Mouse (Mus musculus) heart, adult 11 months (tissue): Measurements from ENCODE around the gene Elmo1.

Source experiments
- DNase-seq: peaks from one replicate; pipeline ENCODE4 v3.0.0; 2022

Gene Elmo1

DNA sequence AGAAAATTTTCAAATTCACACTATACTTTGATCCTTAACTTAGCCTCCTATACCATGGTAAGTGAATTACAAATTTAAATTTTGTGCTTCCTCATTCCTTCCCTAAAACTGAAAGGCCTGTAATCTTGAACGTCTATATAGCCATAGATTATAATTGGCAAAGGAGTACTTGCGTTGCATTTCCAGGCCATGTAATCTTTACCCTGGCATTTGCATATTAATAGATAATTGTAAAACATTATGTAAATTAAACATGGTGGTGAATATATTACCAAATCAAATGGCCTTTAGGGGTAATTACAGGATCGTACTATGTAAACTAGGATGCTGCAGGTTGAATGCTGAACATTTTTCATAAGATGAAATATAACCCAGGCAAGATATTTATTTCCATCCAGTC is 314.1 kb downstream of the Elmo1 start:
- DNase-seq = no peak

GRCm38 (mm10) chr13:20406470-20407213 is 316.2 kb downstream of the Elmo1 start:
- DNase-seq = peak; percentile 10

DNA sequence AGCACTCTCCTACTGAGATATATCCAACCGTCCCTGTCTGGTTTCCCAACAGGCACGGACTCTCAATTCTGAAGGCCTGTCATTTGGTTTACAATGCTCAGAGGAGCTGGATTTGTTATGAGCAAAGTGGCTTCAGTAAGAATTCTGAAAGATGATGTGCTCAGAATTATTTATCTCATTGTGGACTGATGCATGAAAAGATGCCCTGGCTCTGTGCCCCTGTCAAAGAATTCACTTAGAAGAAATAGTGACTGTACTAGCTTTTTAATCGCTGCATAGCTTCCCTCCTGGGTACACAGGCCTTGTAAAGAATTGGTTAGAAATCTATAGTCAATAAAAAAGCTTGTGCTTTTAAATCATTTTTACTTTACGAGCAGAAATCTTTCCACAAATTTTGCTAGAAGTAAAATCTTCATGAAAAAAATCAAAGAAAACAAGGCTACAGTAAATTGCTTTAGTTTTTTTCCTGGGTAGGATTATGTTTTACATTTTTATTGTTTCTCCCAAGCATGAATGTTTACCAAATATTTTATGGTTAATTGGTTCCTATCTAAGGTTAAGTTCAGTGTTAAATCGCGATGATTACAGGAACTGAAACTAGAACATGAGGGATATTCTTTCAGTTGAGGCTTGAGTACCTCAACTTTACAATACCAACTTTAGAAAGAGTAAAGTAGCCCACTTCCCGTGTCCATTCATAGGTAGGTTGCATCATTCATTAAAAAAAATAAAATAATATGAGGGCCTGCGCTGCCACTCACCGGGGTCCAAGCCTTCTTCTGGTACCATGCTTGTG is 320.1 kb downstream of the Elmo1 start:
- no peak for DNase-seq

DNA sequence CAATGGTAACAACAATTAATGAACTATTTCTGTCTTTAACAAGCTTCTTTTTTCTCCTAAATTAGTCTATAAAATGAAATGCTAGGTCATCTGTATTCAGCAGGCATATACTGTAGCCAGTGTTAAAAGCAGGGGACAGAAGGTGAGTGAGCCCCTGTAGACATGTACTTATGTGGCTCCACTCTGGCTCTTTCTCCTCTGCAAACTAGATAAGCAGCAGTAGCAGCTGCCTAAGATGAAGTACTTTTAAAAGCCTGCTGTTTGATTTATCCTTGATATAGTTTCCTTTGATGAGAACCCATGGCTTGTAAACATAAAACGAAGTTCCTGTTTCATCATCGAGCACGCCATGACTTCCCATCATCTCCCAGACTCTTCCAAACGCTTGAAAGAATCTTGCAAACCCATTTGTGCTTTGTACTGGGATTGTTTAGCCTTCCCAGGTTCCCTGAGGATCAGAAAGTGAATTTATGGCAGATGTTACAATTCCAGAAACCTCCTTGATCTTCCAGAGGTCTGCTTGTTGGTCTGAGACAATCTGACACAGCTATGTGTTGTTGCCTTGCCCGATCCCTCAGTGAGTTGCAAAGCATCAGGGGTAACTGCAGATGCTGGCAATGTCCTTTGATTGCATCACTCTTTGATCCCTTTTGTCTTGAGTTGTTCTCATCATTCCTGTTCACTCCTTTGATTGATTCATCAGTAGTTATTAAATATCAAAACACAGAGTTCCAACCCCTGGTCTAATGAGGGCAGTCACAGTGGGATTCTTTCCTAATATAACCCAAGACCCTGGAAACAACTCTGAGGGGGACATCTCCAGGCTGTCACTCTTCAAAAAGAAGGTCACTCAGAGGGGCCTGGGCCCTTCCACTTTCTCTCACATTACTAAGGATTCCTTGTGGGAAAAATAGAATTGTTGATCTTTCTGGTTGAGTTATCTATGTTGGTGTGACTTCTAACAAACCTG is 326.6 kb downstream of the Elmo1 start:
- DNase-seq = no peak

DNA sequence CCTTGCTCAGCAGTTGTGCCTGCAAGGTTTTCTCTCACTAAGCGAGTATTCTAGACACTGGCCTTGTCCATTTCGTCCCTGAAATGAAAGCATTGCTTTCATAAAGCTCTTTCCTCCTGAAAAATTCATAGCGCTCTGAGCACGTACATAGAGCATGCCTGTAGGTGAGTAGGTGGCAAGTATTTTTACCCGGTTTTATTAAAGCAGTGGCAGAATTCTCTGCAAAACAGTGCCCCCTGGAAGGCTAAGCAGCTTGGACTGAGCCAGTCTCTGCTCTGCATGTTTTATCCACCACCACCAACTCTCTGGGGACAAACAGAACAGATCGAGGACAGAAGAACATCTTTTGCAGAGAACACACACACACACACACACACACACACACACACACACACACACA is 340.6 kb downstream of the Elmo1 start:
- no peak for DNase-seq

GRCm38 (mm10) chr13:20433221-20433858 is 342.9 kb downstream of the Elmo1 start:
- DNase-seq = peak; percentile 90

DNA sequence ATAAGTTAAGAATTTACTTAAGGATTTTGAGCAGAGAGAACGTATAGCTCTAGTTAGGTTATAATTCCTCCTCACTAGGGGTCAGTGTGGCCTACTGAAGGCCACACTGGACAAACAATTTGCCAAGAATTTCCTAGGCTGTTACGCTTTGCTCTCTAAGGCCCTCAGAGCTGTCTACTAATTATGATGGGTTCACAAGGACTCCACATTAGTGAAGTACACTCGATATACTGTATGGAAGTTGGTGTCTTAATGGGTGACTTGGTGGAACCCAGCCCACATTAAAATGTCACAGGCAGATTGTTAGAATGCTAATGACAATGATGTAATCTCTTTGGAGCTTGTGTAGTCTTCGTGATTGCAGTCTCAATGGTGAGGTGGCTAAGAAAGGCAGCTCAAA is 343.7 kb downstream of the Elmo1 start:
- DNase-seq = no peak

DNA sequence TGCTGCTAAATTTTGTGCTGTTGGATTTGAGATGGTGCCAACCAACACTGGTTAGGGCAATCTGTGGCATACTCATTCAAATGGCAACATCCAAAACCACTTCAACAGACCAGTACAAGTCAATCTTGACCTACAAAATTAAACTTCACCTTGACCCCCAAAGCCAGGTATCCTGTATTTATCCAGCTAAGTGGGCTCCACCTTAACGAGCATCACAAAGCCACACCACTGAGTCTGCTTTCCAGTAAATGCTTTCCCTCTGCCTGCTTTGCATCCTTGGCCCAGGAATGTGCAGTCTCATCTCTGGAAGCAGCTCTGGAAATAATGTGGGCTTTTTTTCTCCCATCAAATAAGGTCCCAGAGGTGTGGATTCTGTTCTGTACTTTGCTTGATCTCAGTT is 349.1 kb downstream of the Elmo1 start:
- DNase-seq = no peak

DNA sequence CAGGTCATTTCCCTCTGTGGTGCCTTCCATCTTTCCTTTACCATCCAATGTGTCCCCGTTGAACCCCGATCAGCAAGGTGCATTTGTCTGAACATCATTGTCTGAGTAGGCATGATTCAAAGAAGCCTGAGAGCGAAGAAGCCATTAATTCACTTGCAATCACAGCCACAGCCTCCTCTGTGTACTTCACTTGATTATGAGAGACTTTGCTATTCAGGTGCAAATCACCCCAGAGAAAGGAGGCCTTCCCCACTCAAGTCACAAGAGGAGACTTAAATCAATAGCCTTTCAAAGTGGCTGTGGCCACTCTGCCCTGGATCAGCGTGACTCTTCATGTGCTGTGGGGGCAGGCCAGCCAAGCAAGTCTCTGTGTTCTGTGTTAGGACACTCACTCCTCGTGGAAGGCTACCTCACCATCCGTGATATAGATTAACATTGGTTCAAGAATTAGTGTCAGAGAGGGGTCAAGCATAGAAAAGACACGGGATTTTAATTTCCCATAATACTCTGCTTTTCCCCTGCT is 360.5 kb downstream of the Elmo1 start:
- no peak for DNase-seq

GRCm38 (mm10) chr13:20454357-20454756 is 364.0 kb downstream of the Elmo1 start:
- DNase-seq = no peak

- DNase-seq = no peak
Measured at GRCm38 (mm10) chr13:20460096-20460495, 369.7 kb downstream of the Elmo1 start.

DNA sequence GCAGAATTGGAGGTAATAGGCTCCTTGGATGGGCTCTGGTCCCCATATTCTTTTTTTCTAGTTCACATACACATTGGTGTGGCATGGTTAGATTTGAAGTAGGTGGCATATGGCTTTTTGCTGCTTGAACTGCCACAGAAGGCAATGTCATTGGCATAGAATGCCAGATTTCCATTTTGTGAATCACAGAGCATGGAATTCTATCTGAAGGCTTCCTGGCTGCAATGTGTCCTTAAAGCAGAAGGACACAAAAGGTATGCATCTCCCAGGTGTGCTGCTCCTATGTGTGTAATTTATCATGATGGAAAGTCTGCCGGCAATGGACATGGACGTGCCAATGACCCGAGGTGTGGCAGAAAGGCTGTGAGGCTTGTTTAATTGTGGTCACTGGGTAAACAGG is 371.2 kb downstream of the Elmo1 start:
- DNase-seq = no peak

DNA sequence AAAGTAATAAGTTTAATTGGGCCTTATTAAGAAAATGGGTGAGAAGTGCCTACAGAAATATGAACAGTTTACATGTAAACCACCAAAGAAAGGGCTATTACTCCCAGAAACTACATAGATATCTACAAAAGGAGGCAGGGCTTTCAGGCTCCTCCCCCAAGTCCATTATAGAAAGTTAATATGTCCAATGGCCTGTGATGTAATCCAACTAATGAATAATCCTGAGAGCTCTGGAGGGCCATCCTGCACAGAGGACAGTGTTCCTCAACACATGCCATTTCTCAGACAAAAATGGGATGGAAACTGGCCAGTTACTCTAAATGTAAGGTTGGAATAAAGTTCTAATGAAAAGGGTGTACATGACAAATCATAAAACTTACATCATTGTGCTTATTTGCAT is 373.8 kb downstream of the Elmo1 start:
- no peak for DNase-seq

GRCm38 (mm10) chr13:20467381-20467780 is 377.0 kb downstream of the Elmo1 start:
- peak; percentile 13 for DNase-seq

GRCm38 (mm10) chr13:20471732-20472131 is 381.3 kb downstream of the Elmo1 start:
- DNase-seq = peak; percentile 89

GRCm38 (mm10) chr13:20472301-20472831 is 382.0 kb downstream of the Elmo1 start:
- peak; percentile 68 for DNase-seq

- DNase-seq = peak; percentile 58
Measured at GRCm38 (mm10) chr13:20472891-20473539, 382.6 kb downstream of the Elmo1 start.

DNA sequence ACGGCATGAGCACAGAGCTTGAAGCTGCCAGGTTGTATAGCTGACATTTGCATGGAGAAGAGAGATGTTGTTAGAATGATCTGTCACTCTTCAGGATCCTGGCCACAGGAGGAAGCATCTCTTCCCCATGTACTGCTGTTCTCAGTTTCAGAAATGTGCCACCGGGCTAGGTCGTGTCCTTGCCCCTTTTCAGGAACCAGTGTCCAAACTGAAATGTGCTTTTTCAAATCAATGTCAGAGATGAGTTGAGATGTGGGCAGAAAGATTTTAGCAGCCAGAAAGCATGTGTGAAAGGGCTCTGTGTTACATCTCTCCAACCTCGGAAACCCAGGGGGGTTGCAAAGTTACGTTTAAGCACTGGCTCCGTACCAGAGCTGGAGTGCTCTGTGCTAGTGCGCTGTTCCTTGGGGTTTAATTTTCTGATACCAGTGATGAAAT is 383.3 kb downstream of the Elmo1 start:
- peak; percentile 79 for DNase-seq

DNA sequence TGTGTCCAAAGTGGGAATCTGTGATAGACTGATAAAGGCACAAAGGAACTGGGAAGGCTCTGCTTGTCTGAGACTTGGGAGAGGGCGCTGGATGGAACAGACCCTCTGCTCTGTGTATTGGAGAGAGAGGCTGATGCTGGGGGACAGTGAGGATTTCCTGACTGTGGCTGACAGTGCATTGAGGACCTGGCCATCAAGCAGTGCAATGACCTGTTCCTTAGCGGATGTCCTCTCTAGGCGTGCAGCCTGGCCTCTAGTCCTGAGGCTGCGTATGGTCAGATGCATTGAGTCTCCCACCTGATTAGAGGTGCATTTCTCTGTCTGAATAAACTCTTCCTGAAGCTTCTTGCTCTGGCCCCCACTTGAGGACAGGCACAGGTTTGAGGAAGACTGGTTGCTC is 384.2 kb downstream of the Elmo1 start:
- DNase-seq = peak; percentile 77

GRCm38 (mm10) chr13:20481805-20482204 is 391.4 kb downstream of the Elmo1 start:
- DNase-seq = no peak

- no peak for DNase-seq
Measured at GRCm38 (mm10) chr13:20489110-20489509, 398.7 kb downstream of the Elmo1 start.
